Mouse (Mus musculus): ENCODE measurements around the gene Iqsec1.

Gene Iqsec1

DNA sequence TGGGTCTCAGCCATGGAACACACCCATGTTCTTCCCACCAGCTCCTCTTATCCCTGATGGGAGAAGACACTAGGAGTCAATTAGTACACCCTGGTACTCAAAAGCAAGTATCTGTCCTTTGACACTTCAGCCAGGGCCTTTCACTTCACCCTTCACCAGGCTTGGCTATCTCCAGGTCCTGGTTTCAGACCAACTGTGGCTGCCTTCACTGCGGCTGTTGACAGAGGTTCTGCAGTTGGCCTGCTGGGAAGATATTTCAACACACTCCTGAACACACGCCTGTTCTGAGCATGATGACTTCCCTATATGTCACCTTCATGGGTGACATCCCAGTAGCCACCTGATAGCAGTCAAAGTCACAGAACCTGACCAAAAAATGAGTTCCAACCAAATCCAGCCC, 234.4 kb downstream of the Iqsec1 start:
- DNase-seq (ENCODE audit: low spot score), result no peak

DNA sequence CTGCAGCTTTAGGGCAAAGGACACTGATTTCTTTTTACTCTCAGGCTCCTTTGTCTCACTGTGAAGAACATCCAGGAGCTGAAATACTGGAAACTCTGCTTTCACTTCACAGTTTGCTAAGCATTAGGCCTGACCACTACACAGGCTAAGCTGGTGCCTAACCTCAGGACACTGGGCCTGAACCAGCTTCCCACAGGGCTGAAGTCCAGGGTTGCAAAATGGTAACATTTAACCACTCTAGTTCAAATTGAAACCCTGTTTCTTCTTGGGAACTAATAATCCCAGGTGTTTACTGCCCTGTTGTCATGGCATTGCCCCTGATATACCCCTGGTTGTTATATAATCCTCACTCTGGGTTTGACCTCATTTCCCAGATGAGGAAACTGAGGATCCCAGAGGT, 234.8 kb downstream of the Iqsec1 start:
- no peak for DNase-seq (ENCODE audit: low spot score)

DNA sequence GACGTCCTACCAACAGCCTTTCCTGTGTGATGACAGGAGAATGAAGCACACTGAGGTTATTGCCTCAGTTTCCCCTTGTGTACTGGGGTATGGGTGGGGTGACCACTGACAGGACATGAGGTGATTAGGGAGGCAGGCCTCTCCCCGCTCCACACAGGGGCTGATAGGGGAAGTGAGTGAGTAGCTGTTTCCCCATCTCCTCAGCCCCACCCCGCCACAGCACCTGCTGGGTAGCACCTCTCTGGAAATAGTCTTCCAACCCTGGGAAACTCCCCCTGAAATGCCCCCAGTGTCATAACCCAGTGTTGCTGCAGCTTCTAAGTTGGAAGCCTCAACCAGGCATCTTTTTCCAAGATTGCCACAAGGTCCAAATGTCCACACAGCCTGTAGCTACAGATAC, 236.9 kb downstream of the Iqsec1 start:
- no peak for DNase-seq (ENCODE audit: low spot score)

- peak; percentile 76 for DNase-seq (ENCODE audit: low spot score)
Observed at GRCm38 (mm10) chr6:90750091-90750490, 238.4 kb downstream of the Iqsec1 start.

- DNase-seq (ENCODE audit: low spot score), result no peak
Observed at GRCm38 (mm10) chr6:90749414-90749937, 239.0 kb downstream of the Iqsec1 start.

- DNase-seq (ENCODE audit: low spot score), result no peak
Observed at GRCm38 (mm10) chr6:90748976-90749375, 239.5 kb downstream of the Iqsec1 start.

GRCm38 (mm10) chr6:90746331-90746864, 242.1 kb downstream of the Iqsec1 start:
- DNase-seq (ENCODE audit: low spot score), result peak; percentile 14

DNA sequence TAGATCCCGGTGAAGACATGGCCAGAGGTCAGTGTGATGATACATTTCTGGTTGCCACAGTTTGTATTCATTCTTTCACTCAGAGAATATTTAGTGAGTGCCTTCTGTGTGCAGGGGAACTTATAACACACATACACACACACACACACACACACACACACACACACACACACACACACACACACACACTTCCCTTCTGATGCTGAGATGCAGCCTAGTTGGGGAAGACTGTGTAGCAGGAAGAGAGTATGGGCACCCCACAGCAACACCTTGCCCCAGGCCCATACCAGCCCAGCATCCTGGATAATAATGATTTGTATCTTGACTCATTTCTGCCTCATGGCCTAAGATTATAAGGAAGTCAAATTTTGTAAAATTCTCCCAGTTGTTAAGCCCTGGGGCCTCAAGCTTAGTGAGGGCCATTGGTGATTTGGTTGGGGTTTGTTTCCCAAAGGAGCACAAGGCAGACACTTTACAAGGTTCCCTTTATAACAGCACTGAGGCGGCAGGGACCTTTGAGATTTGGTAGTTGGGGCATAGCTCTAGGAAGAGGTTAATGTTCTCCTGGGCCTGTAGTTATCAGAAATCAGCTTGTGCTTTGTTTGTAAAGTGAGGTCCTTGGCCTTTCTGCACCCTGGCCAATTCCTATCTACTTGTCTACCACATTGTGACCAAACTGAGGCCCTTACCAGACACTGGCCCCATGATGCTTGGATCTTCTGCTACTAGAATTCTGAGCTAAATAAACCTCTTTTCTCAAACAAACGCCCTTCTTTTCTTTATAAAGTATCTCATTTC, 242.9 kb downstream of the Iqsec1 start:
- peak; percentile 69 for DNase-seq (ENCODE audit: low spot score)

GRCm38 (mm10) chr6:90742453-90742852, 246.0 kb downstream of the Iqsec1 start:
- DNase-seq (ENCODE audit: low spot score), result peak; percentile 25

GRCm38 (mm10) chr6:90741717-90742116, 246.8 kb downstream of the Iqsec1 start:
- no peak for DNase-seq (ENCODE audit: low spot score)

DNA sequence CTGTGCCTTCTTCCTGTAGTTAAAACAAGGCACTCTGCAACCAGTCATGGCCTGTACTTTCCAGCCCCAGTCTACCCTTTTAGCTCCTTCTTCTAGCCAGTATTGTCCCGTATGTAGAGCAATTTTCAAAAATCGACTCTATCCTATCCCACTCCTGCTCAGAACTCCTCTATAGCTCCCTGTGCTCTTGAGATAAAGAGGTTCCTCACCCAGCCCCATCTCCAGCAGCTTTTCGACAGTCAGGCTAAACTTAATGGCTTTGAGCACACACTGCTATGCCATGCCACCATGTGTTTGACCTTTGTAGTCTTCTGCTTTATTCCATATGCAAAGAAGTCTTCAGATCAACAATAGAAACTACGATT, 247.4 kb downstream of the Iqsec1 start:
- DNase-seq (ENCODE audit: low spot score), result no peak

GRCm38 (mm10) chr6:90740348-90741055, 248.0 kb downstream of the Iqsec1 start:
- no peak for DNase-seq (ENCODE audit: low spot score)

- peak; percentile 90 for DNase-seq (ENCODE audit: low spot score)
Observed at GRCm38 (mm10) chr6:90737376-90737775, 251.1 kb downstream of the Iqsec1 start.

- DNase-seq (ENCODE audit: low spot score), result peak; percentile 84
Observed at GRCm38 (mm10) chr6:90736691-90737245, 251.7 kb downstream of the Iqsec1 start.

DNA sequence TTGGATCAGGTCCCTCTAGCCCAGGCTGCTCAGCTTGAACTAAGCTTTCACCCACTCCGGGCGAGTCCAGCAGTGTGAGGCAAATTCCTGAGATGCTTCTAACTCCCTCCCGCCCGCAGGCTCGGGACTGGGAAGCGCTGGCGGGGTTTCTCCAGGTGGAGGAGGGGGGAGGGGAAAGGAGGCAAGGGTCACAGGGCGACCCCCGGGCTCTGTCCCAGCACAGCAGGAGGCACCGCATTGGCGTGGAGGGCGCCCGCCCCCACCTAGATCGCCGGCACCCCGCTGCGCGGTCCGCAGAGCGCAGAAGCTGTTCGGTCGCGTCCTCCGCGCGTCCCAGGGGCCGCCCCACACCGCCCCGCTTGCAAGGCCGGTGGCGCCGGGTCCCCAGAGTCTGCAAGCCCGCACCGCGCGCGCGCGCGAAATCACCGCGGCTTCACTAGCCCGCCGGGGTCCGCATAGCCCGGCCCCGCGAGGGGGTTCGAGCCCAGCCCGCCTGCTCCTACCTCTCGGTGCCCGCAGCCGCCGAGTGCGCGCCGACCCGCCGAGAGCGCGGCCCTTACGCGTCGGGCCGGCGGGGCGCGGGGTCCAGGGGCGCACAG, 252.3 kb downstream of the Iqsec1 start:
- DNase-seq (ENCODE audit: low spot score), result peak; percentile 90

GRCm38 (mm10) chr6:90735396-90736036, 253.0 kb downstream of the Iqsec1 start:
- DNase-seq (ENCODE audit: low spot score), result no peak

DNA sequence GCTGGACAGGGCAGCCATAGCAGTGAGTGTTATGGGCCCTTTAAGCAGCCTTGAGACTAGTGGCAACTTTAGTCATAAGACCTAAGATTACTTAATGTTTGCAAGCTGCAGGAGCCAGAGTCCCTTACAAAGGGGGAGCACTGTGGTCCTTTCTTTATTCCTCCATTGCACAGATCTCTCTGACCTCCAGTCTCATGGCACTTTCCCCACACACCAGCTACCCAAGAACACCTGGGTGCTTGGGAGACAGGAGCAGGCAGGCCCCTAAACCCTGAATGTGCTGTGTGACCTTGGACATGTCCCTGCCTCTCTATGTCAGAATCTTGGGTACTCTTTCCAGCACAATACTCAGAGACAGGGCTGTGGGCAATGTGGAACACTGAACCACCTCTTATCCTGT, 253.7 kb downstream of the Iqsec1 start:
- peak; percentile 24 for DNase-seq (ENCODE audit: low spot score)

DNA sequence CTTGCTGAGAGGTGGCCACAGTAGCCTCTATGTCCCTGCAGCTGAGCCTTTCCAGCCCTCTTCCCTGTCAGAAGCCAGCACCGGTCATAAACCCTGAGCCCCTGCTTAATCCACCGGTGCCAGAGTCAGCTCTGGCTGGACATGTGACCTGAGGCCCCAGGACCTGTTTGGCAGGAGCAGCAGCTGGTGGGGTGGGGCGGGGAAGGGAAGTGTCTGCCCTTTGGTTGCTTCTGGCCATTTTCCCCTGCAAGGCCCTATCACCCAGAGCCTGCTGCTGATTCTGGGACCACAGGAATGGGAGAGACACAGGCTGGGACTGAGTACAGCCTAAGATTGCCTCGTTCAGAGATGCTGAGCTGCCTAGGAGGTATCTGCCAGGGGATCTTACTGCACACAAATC, 257.2 kb downstream of the Iqsec1 start:
- DNase-seq (ENCODE audit: low spot score), result peak; percentile 53

DNA sequence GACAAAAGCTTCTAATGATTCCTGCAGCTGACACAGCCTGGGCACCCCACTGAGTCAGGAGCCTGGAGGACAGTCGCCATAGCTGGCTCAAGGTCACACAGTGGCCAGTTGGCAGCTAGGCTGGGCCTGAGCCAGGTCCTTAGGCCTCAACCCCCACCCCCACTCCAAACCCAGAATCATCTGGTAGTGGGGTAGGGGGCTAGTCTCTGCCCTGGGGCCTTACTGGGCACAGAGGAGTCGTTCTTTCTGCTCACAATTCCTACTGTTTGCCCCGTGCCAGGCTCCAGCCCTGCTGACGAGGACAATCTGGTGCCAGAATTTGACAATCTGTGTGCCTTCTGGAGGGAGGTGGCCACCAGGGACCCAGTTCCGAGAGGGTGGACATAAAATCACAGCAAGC, 258.7 kb downstream of the Iqsec1 start:
- no peak for DNase-seq (ENCODE audit: low spot score)

- DNase-seq (ENCODE audit: low spot score), result peak; percentile 64
Observed at GRCm38 (mm10) chr6:90728491-90728931, 260.0 kb downstream of the Iqsec1 start.

- no peak for DNase-seq (ENCODE audit: low spot score)
Observed at GRCm38 (mm10) chr6:90727826-90728225, 260.7 kb downstream of the Iqsec1 start.

- DNase-seq (ENCODE audit: low spot score), result no peak
Observed at GRCm38 (mm10) chr6:90726711-90727122, 261.8 kb downstream of the Iqsec1 start.

All from yolk sac, embryonic 10.5 days (tissue).